Comparison of ENCODE assay signal across 9 mouse cellular contexts in genomic region chr5:9661870-9662589, GRCm38 (mm10).
DNase-seq lines count a peak whose midpoint lies in the region; ATAC-seq and TF ChIP-seq lines count a peak whose summit lies in the region.
"Had no signal": no experiment of that assay in that cellular context is flagged by ENCODE, and none has a peak within 500 bp of the region (broad histone marks: within the 10 kb centered on the region; RNA-seq: fewer than 3 reads in every experiment).

No protein-coding gene starts in this region.

- DNase-seq in midbrain, embryonic 11.5 days (ENCODE audit: low spot score, missing footprints), result no peak
- DNase-seq in layer of hippocampus, adult 2 months (ENCODE audit: low spot score in 2 of 2), result peak; percentile 38 to 61
- DNase-seq in mesoderm, embryonic 11.5 days (ENCODE audit: low read depth, low spot score), result peak; percentile 3
- peak; percentile 64 for DNase-seq in telencephalon, adult 2 months (ENCODE audit: low read depth, low spot score)
- DNase-seq in spleen, adult 12 weeks (ENCODE audit: low spot score), result no peak
- DNase-seq in liver, postnatal 0 days, result no peak
- no peak for DNase-seq in thymus, postnatal 10 days (ENCODE audit: low spot score in 2 of 2)
- DNase-seq: kidney, adult 8-10 months had no signal

- H3K36me3 ChIP-seq in midbrain, embryonic 12.5 days, result no peaks in the 10 kb centered on the region
- no peaks in the 10 kb centered on the region for H3K36me3 ChIP-seq in midbrain, embryonic 11.5 days (ENCODE audit: control insufficient read depth, insufficient read depth, low read length)
- no peaks in the 10 kb centered on the region for H3K36me3 ChIP-seq in liver, postnatal 0 days (replicated peaks; ENCODE audit: insufficient read depth, low read length)

- WGBS in midbrain, embryonic 12.5 days, result 48% methylated on average over 9 of the region's 9 CpGs
- 59% methylated on average over 9 of the region's 9 CpGs for WGBS in midbrain, embryonic 11.5 days
- WGBS in liver, postnatal 0 days (ENCODE audit: insufficient replicate concordance), result 58% methylated on average over 9 of the region's 9 CpGs

- H3K9me3 ChIP-seq in midbrain, embryonic 12.5 days, result no peaks in the 10 kb centered on the region
- H3K9me3 ChIP-seq in midbrain, embryonic 11.5 days (ENCODE audit: control insufficient read depth, low read length), result no peaks in the 10 kb centered on the region
- H3K9me3 ChIP-seq in liver, postnatal 0 days (ENCODE audit: low read length), result no peaks in the 10 kb centered on the region

- no peaks in the 10 kb centered on the region for H3K27me3 ChIP-seq in midbrain, embryonic 12.5 days
- H3K27me3 ChIP-seq in midbrain, embryonic 11.5 days (ENCODE audit: control insufficient read depth, insufficient read depth, low read length), result no peaks in the 10 kb centered on the region
- no peaks in the 10 kb centered on the region for H3K27me3 ChIP-seq in liver, postnatal 0 days (ENCODE audit: insufficient read depth, low read length)

- no peak overlapping the region for H3K9ac ChIP-seq in midbrain, embryonic 12.5 days (replicated peaks)
- H3K9ac ChIP-seq in midbrain, embryonic 11.5 days (ENCODE audit: low read length), result no peak overlapping the region
- H3K9ac ChIP-seq in liver, postnatal 0 days (replicated peaks), result no peak overlapping the region

- peaks cover 5% of the 10 kb centered on the region; the same call in 1 of the 2 replicates for H3K4me1 ChIP-seq in midbrain, embryonic 12.5 days
- no peaks in the 10 kb centered on the region for H3K4me1 ChIP-seq in midbrain, embryonic 11.5 days (ENCODE audit: control insufficient read depth, insufficient read depth, low read length)
- H3K4me1 ChIP-seq in liver, postnatal 0 days (ENCODE audit: insufficient read depth), result no peaks in the 10 kb centered on the region

- TF ChIP-seq CTCF in layer of hippocampus, adult 2 months (conservative IDR thresholded peaks at IDR 0.05), result no peak
- TF ChIP-seq CTCF in liver, postnatal 0 days (IDR thresholded peaks at IDR 0.05; ENCODE audit: low read depth), result no peak

- no peak overlapping the region for H3K4me3 ChIP-seq in midbrain, embryonic 12.5 days
- H3K4me3 ChIP-seq in midbrain, embryonic 11.5 days (ENCODE audit: low read depth, low read length), result no peak overlapping the region
- H3K4me3 ChIP-seq in layer of hippocampus, adult 2 months, result peak overlapping the region; percentile 12
- H3K4me3 ChIP-seq in liver, postnatal 0 days (ENCODE audit: low read depth, low read length), result no peak overlapping the region

- TF ChIP-seq EP300 in liver, postnatal 0 days (IDR thresholded peaks at IDR 0.05; ENCODE audit: low read depth), result no peak

- ATAC-seq in midbrain, embryonic 12.5 days (ENCODE audit: low FRiP score, low read depth), result peak; percentile 72
- no peak for ATAC-seq in midbrain, embryonic 11.5 days (ENCODE audit: low FRiP score)
- ATAC-seq in liver, postnatal 0 days, result no peak

- no peak overlapping the region for H3K27ac ChIP-seq in midbrain, embryonic 12.5 days (replicated peaks)
- no peak overlapping the region for H3K27ac ChIP-seq in midbrain, embryonic 11.5 days (ENCODE audit: low read depth, low read length)
- peak overlapping the region; percentile 72 for H3K27ac ChIP-seq in layer of hippocampus, adult 2 months
- H3K27ac ChIP-seq in liver, postnatal 0 days (ENCODE audit: low read depth), result no peak overlapping the region

- H3K4me2 ChIP-seq in midbrain, embryonic 12.5 days (replicated peaks), result no peak overlapping the region
- no peak overlapping the region for H3K4me2 ChIP-seq in midbrain, embryonic 11.5 days
- H3K4me2 ChIP-seq in liver, postnatal 0 days (ENCODE audit: low read depth, low read length), result no peak overlapping the region

Comparison
In these comparisons a context has a peak if more than half of its experiments do, and no peak if none do; other contexts are left out.
1. DNase-seq: peak in layer of hippocampus, adult 2 months (2 of 2), mesoderm, embryonic 11.5 days (single experiment) and telencephalon, adult 2 months (single experiment); none in midbrain, embryonic 11.5 days (single experiment), spleen, adult 12 weeks (single experiment), liver, postnatal 0 days (single experiment) and thymus, postnatal 10 days (0 of 2).